Mouse (Mus musculus) adrenal gland, postnatal 14 days (tissue): ENCODE results near the gene Hist1h2ak. TPM values are rescaled to one million over a fixed set of nuclear protein-coding genes. Genes with fewer than 3 reads are reported as not detected.

Source experiments
- DNase-seq: peaks from one replicate; pipeline ENCODE4 v3.0.0; 2021; ENCODE audit warnings: mixed read lengths
- total RNA-seq: library from RNA; stranded (reverse); gene quantifications from 2 replicates; pipeline ENCODE4 v1.2.3, GENCODE M21; 2021

Gene Hist1h2ak
- total RNA-seq, 1 experiment from 2014 or later, result 91.7 TPM

GRCm38 (mm10) chr13:21755707-21756106 is 2.1 kb upstream of the Hist1h2ak start:
- DNase-seq, result no peak

GRCm38 (mm10) chr13:21754294-21755001 is 821 bp upstream of the Hist1h2ak start:
- peak; percentile 59 for DNase-seq

- DNase-seq, result no peak
Observed at GRCm38 (mm10) chr13:21753051-21753523, 540 bp downstream of the Hist1h2ak start.

GRCm38 (mm10) chr13:21752356-21752755 is 1.3 kb downstream of the Hist1h2ak start:
- no peak for DNase-seq

GRCm38 (mm10) chr13:21751827-21752226 is 1.8 kb downstream of the Hist1h2ak start:
- no peak for DNase-seq

- no peak for DNase-seq
Observed at GRCm38 (mm10) chr13:21751417-21751816, 2.2 kb downstream of the Hist1h2ak start.

GRCm38 (mm10) chr13:21750159-21751017 is 3.2 kb downstream of the Hist1h2ak start, which contains the start of gene Hist1h4k:
Gene Hist1h4k, minus strand, starts transcription at chr13:21750505.
- DNase-seq, result peak; percentile 94

GRCm38 (mm10) chr13:21749387-21750158 is 4.1 kb downstream of the Hist1h2ak start:
- no peak for DNase-seq

- DNase-seq, result no peak
Observed at GRCm38 (mm10) chr13:21745006-21745405, 8.6 kb downstream of the Hist1h2ak start.

GRCm38 (mm10) chr13:21734906-21735767 is 18.5 kb downstream of the Hist1h2ak start, which contains the start of gene Hist1h4j:
Gene Hist1h4j, plus strand, starts transcription at chr13:21735064.
- DNase-seq, result peak; percentile 84

GRCm38 (mm10) chr13:21734010-21734905 is 19.4 kb downstream of the Hist1h2ak start:
- DNase-seq, result peak; percentile 88

GRCm38 (mm10) chr13:21733466-21733865 is 20.2 kb downstream of the Hist1h2ak start:
- no peak for DNase-seq

GRCm38 (mm10) chr13:21729544-21729943 is 24.1 kb downstream of the Hist1h2ak start:
- no peak for DNase-seq

GRCm38 (mm10) chr13:21727948-21728572 is 25.6 kb downstream of the Hist1h2ak start:
- no peak for DNase-seq

- no peak for DNase-seq
Observed at GRCm38 (mm10) chr13:21722993-21723836, 30.4 kb downstream of the Hist1h2ak start.

GRCm38 (mm10) chr13:21722373-21722925 is 31.2 kb downstream of the Hist1h2ak start:
- DNase-seq, result no peak

- DNase-seq, result peak; percentile 58
Observed at GRCm38 (mm10) chr13:21721757-21722372, 31.8 kb downstream of the Hist1h2ak start, which contains the start of gene Hist1h2bm. Gene Hist1h2bm, plus strand, starts transcription at chr13:21722044.
